Mouse (Mus musculus) cerebellum, adult 18-20 months (tissue): Measurements from ENCODE around the gene Man2a2.

ENCODE experiments used
- DNase-seq, 2 experiments: peaks; one replicate each; pipeline ENCODE4 v3.0.0; 2021

Gene Man2a2

DNA sequence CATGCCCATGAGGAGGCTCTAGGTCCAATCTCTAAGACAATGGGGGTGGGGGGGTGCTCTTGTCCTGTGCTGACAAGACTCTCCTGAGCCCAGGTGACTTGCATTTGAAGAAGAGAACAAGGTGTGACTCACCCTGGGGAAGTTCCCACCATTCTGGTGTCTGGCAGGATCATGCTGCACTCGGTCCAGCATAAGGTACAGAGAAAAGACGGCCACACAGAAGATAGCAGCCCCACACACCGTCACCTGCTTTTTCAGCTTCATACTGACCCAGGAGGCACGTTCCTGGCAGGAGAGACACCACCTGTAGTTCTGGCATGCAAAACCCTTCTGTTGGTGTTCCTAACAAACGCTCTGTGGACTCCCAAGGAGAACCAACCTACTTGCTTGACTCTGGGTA is 1.7 kb downstream of the Man2a2 start:
- peak; percentile 60 to 65 for DNase-seq

DNA sequence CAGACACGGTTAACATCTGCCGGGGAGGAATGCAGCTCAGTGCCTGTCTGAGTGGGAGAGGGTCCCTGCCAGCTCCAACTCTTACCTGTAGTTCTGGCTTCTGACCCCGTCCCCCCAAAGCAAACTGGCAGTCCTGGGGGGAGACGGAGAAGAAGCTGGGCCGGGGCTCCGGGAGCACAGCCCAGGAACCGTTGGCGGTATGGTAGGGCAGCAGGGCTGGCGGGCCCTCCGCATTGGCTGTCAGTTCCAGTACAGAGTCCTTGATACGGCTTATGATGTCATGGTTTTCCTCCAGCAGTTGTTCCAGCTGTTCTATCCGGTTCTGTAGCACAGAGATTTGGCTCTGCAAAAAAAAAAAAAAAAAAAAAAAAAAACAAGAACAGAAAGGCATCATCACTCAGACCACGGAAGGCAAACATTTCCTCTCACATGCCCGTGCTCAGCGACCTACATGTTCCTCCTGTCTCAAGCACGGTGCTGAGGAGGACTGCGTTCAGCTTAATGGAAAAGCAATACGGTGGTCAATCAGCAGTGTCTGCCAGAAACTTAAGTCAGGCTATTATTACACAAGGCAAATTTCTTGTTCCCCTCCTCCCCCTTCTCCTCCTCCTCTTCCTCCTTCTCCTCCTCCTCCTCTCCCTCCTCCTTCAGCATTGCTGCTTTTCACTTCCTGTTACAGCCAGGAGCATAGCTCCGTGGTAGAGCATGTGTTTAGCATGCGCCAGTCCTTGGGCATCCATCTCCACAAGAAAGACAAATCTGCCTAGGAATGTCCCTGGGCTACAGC is 2.3 kb downstream of the Man2a2 start:
- no peak for DNase-seq

- no peak for DNase-seq
Measured at GRCm38 (mm10) chr7:80368009-80368408, 3.2 kb downstream of the Man2a2 start.

GRCm38 (mm10) chr7:80367232-80367631 is 3.9 kb downstream of the Man2a2 start:
- DNase-seq, result no peak

DNA sequence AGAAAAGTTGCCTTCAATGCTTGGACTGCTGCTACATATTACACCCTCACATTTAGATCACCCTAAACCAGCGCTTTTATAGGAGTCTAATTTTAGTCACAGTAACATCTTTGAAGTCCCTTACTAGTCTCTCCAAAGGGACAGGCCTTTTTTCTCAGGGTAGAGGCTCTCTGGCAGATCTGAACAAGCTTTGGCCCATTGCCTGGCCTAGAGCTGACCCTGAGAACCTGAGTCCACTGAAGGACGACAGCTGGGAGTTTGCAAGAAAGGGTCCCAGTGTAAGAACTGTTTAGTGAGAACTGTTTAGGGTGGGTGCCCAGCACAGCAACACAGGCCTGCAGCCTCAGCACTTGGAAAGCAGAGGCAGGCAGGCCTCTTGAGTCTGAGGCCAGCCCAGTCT is 5.4 kb downstream of the Man2a2 start:
- no peak for DNase-seq

DNA sequence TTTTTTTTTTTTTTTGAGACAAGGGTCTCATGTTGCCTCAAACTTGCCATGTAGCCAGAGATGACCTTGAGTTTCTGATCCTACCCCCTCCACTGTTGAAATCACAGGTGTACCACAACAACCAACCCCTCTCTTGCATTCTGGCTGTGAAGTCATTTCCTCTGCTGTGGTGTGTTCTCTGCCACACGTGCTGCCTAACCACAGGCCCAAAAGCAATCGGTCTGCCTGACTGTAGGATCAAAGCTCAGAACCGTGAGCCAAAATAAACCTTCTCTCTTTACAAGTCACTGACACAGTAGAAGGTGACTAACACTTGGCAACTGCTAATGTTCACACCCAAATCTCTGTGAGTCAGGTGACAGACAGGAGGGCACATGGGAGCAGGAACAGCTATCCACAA is 10.7 kb downstream of the Man2a2 start:
- DNase-seq, result no peak

DNA sequence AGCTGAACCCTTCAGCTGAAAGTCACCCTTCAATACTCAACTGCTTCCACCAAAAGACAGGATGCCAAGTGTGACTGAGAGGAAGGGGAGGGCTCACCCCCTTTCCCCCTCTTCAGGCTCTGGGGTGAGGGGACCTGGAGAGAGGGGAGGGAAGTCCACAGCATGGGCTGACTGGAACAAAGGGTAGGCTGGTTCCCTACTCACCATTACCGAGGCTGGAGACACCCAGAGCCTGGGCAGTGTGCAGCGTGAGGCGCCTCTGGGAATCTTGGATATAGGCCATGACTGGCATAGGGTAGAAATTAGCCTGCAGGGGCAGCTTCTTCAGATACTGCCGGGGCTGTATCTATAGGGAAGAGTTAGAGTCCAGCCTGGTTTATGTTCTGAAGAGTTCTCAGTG is 13.1 kb downstream of the Man2a2 start:
- no peak for DNase-seq

- DNase-seq, result peak in 1 of 2 experiments; percentile 32
Measured at GRCm38 (mm10) chr7:80357156-80357555, 14.0 kb downstream of the Man2a2 start.

DNA sequence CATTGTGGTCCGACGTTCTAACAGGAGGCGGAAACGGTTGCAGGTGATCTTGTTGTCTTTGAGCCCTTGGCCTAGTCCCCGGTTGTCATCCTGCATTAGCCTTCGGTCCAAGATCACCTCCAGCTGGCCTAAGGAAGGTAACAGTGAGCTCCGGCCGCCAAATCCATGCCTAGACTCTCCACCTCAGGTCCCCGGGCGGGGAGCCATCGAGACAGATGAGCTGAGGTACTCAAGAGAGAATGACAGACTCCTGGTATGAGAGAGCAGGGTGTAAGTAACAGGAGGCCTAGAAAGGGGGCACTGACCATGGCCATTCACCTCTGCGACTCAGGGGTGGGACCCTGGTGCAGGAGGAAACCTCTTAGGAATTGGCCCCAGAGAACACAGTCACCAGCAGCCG is 14.8 kb downstream of the Man2a2 start:
- DNase-seq, result peak; percentile 52 to 55

DNA sequence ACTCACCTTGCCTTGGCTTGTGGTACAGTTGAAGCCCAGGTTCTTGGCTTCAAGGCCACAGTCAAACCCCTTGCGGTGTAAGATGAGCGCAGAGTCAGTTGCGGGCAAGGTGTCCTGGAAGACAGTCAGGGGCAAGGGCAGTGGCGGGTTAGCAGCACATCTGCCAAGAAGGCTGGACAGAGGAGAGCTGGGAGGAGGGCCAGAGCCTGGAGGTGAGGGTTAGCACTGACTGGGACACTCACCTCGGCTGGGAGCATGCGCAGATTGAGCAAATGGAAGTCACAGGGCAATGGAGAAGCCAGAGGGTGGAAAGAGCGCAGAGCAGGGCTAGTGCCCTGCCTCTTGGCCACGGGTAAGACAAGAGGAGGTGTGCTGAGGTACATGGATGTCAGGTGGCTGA is 18.3 kb downstream of the Man2a2 start:
- no peak for DNase-seq

DNA sequence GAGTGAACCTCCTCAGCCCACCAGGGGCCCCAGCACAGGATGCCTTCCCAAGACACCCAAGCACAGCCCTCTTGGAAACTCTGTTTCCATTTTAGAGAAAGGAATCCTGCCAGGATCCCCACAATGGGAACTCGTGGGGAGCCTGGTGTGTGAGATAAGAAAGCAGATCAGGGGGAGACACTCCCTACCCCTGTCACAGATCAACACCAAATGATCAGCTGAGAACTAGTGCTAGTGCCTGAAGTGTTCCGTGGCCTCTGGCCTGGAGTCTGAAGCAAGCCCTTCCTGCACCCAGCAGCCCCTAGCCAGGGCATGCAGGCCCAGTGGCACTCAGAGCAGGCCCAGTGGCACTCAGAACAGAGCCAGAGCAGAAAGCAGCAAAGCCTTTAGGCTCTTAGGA is 20.4 kb downstream of the Man2a2 start:
- DNase-seq, result no peak

DNA sequence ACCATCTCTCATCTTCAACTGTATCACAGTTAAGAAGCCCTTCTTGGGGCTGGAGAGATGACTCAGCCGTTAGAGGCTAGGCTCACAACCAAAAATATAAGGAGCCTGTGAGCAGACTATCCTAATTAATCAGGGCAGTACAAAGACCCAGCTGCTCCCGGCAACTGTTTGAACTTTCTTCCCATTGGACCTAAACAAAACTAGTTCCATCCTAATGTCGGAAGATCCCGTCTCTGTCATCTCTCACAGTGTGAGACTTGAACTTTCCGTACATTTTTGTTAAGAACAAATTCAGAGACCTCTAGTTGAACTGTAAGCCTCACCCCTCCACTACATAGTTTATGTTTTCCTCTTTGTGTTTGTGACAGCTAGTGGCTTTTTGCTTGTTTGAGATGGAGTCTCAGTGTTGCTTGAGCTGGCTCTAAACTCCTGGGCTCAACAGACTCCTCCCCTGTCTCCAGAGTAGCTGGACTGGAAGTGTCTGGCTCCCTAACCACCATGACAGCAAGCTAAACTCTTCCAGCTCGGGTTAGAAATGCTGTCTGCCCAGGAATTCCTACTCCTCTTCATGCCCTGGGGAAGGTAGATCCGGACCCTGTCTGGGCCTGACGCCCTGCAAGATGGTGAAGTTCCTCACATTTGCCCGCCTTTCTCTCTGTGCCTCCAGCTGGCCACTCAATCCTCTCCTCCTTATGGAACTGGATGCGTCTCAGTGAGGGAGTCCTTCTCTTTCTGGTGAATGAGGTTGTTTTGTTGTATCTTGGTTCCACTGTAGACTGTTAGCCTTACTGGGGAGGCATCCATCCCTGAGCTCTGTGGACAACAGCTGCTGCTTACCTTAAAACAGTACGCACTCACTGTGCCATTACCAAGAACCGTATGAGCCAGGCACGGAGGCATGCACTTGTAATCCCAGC is 23.2 kb downstream of the Man2a2 start:
- DNase-seq, result no peak

- DNase-seq, result no peak
Measured at GRCm38 (mm10) chr7:80346830-80347229, 24.3 kb downstream of the Man2a2 start.

DNA sequence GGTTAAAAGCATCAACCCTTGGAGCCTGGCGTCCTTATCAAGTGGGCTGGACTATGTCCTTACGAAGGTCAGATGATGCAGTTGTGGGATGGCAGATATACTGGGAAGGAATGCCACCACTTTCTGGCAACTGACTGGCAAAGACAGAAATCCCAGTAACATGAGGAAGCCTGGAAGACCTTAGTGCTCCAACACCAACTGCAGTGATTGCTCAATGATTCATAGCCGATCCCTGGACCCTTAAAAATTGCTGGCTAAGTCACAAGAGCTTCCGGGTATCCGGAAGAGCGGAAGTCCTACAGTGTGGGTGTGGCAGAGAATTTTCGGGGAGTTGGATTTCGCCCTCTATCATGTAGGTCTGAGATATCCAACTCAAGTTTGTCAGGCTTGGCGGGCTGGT is 25.0 kb downstream of the Man2a2 start:
- DNase-seq, result no peak

DNA sequence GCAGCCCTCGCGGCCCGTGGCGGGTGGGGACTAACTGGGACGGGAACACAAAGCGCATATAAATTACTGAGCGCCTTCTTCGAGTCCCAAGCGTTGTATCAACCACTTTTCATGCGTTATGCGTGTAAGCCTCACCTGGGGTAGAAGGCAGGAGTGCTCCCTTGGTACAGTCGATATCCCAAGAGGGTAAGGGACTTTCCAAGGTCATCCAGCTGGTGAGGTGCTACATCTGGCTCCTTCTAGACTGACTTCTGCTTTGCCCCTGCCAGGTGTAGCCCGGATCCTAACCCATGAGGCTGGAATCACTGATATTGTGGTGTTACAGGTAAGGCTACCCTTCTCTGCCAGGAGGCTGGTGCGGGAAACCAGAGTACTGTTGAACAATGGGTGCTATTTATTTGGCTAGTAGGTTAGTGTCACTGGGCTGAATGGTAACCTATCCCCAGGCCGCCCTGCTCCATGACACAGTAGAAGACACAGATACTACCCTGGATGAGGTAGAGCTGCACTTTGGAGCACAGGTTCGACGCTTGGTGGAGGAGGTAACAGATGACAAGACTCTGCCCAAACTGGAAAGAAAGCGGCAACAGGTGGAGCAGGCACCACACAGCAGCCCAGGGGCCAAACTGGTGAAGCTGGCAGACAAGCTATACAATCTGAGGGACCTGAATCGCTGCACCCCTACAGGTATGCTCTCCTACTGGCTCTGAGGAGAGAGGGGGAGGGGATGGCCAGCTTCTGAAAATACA is 27.7 kb downstream of the Man2a2 start:
- DNase-seq, result no peak

DNA sequence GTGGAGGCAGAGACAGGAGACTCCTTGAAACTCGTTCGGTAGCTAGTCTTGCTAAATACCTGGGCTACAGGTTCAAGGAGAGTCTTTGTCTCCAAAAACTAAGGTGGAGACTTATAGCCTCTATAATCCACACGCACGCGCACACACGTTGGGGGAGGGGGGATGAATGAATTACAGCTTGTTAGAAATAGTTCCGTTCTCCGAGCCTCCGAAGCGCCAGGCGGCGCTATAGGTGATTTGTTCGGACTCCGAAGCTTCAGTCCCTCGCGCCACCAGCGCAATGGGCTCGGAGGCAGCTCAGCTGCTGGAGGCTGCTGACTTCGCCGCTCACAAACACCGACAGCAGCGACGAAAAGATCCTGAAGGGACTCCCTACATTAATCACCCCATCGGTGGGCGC is 28.3 kb downstream of the Man2a2 start, which contains the start of gene Hddc3:
Gene Hddc3 (plus strand): TSS at position 247 of the 400 bp plus-strand sequence.
- peak; percentile 95 to 98 for DNase-seq

DNA sequence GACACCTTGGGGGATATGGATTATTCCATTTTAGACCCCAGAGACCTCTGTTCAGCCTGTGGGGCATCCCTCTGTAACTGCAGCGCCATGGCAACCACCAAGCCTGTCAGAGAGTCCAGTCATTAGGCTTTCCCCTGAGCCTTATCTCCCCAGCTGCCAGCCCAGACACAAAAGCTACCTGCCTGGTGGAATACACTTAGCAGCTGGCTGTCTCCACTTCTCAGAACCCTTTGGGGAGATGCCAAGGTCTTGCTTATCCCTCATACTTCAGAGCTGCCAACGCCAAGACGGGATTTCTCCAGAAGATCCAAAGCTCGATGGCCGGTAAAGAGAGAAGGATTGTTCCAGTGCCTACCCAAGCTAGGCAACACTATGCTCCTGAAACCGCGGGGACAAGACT is 29.4 kb downstream of the Man2a2 start:
- no peak for DNase-seq

- DNase-seq, result peak; percentile 75 to 81
Measured at GRCm38 (mm10) chr7:80340793-80341192, 30.4 kb downstream of the Man2a2 start, which contains the start of gene Unc45a. TSS of gene Unc45a (minus strand) at chr7:80341005.

DNA sequence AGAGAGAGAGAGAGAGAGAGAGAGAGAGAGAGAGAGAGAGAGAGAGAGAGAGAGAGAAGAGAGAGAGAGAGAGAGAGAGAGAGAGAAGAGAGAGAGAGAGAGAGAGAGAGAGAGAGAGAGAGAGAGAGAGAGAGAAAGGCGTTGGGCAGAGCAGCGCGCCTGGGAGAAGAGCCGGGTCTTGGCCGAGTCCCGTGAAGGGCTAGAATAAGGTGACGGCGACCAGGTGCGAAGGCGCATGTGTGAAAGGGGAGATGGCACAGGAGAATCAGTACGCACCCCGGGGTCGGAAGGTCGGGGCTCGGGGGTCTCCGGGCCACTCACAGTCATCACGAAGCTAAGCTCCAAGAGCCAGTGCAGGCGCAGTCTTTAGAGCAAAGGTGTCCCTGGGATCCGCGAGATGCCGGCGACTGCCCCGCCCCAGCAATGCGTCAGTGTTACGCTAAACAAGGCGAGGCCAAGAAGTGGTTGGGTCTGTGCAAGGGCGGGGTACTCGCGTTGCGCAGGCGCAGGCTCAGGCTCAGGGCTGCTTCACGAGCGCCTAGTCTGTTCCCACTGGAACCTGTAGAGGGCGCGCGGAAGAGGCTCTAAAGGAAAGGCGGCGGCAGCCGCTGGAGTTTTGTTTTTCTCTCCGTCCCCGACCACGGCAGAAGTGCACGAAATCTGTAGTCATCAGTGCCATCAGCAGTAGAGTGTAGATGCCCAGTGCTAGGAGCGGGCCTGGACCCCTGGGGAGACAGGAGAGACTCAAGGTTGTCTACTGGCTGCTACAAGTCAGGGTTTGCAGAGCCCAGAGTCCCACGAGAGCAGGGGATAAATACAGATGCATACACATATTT is 31.2 kb downstream of the Man2a2 start:
- peak; percentile 99 to 100 for DNase-seq

GRCm38 (mm10) chr7:80339371-80339770 is 31.8 kb downstream of the Man2a2 start:
- DNase-seq, result peak; percentile 44 to 60

DNA sequence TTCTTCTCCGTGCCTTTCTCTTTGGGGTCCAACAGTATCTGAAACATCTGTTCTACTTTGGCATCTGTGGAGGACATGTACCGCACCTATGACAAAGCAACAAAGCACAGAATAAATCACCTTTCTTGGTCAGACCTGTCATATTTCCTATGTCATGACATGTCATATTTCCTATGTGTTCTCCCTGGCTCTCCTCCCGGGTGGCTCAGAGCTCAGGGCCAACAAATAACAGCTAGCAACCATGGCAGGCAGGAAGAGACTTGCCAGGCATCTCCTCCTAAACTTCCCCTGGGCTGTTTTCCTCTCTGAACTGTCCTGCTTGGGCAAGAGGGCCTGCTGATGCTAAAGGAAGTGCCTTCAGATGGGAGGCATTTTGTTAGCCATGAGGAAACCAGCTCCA is 34.2 kb downstream of the Man2a2 start:
- DNase-seq, result no peak

DNA sequence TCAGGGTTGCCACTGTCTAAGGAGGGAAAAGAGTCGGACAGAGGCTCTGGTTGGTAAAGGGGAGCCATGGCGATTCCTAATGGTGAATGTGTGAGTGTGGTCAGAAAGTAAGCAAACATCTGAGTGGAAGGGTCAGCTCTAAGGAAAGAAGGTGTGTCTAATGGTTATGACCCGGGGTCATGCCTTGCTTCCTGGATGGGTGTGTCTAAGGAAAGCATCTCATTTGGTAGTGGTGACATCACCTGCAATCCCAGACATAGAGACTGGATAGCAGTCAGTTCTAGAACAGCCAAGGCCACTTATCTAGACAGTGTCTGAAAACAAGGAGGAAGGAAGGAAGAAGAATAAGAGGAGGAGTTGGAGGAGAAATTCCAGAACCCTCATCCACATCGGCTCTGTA is 36.3 kb downstream of the Man2a2 start:
- no peak for DNase-seq
